Mouse (Mus musculus): ENCODE measurements around the gene Fgf18.

The Fgf18 gene

GRCm38 (mm10) chr11:33149453-33149852 is 2.3 kb upstream of the Fgf18 start:
- DNase-seq, result no peak

GRCm38 (mm10) chr11:33149088-33149436 is 1.9 kb upstream of the Fgf18 start:
- no peak for DNase-seq

GRCm38 (mm10) chr11:33148338-33149087 is 1.3 kb upstream of the Fgf18 start:
- DNase-seq, result peak; percentile 67

GRCm38 (mm10) chr11:33147572-33148337 is 555 bp upstream of the Fgf18 start:
- peak; percentile 51 for DNase-seq

- DNase-seq, result peak; percentile 53
Observed at GRCm38 (mm10) chr11:33146651-33147131, 509 bp downstream of the Fgf18 start.

GRCm38 (mm10) chr11:33146143-33146497 is 1.1 kb downstream of the Fgf18 start:
- DNase-seq, result no peak

GRCm38 (mm10) chr11:33145201-33146142 is 1.7 kb downstream of the Fgf18 start:
- DNase-seq, result no peak

GRCm38 (mm10) chr11:33143906-33144305 is 3.3 kb downstream of the Fgf18 start:
- no peak for DNase-seq

- no peak for DNase-seq
Observed at GRCm38 (mm10) chr11:33142801-33143200, 4.4 kb downstream of the Fgf18 start.

- DNase-seq, result no peak
Observed at GRCm38 (mm10) chr11:33140111-33140460, 7.1 kb downstream of the Fgf18 start.

GRCm38 (mm10) chr11:33139458-33140110 is 7.6 kb downstream of the Fgf18 start:
- DNase-seq, result no peak

- DNase-seq, result no peak
Observed at GRCm38 (mm10) chr11:33138686-33139085, 8.5 kb downstream of the Fgf18 start.

- no peak for DNase-seq
Observed at GRCm38 (mm10) chr11:33134391-33134986, 12.7 kb downstream of the Fgf18 start.

- DNase-seq, result no peak
Observed at GRCm38 (mm10) chr11:33132619-33133338, 14.4 kb downstream of the Fgf18 start.

- no peak for DNase-seq
Observed at GRCm38 (mm10) chr11:33127058-33127457, 20.1 kb downstream of the Fgf18 start.

GRCm38 (mm10) chr11:33122575-33123268 is 24.5 kb downstream of the Fgf18 start:
- no peak for DNase-seq

- no peak for DNase-seq
Observed at GRCm38 (mm10) chr11:33119556-33119955, 27.6 kb downstream of the Fgf18 start.

GRCm38 (mm10) chr11:33119116-33119515 is 28.1 kb downstream of the Fgf18 start:
- no peak for DNase-seq

GRCm38 (mm10) chr11:33118480-33118879 is 28.7 kb downstream of the Fgf18 start:
- no peak for DNase-seq

- DNase-seq, result no peak
Observed at GRCm38 (mm10) chr11:33115796-33116195, 31.4 kb downstream of the Fgf18 start.

GRCm38 (mm10) chr11:33112407-33112806 is 34.8 kb downstream of the Fgf18 start:
- DNase-seq, result no peak
